Mouse (Mus musculus) ES-Bruce4 (cell line): Measurements from ENCODE around the gene Amdhd1. TPM values are rescaled to one million over a fixed set of nuclear protein-coding genes. Genes with fewer than 3 reads are reported as not detected.

Experiments used
- H3K27ac ChIP-seq: 2 replicates; pipeline ENCODE4 v1.5.1; 2012; ENCODE audit warnings: low read length, inconsistent platforms; ENCODE audit not compliant: insufficient read depth
- H3K27me3 ChIP-seq: 2 replicates; pipeline ENCODE4 v1.6.1; 2012; ENCODE audit warnings: mild to moderate bottlenecking, low read length, inconsistent platforms; ENCODE audit not compliant: control insufficient read depth, poor library complexity, insufficient read depth, severe bottlenecking
- H3K36me3 ChIP-seq: 2 replicates; pipeline ENCODE4 v1.6.1; 2012; ENCODE audit warnings: inconsistent platforms, mild to moderate bottlenecking, low read length, moderate library complexity; ENCODE audit not compliant: control insufficient read depth, poor library complexity, insufficient read depth, severe bottlenecking
- H3K4me1 ChIP-seq: one replicate; pipeline ENCODE4 v1.8.1; 2011; ENCODE audit warnings: low read length; ENCODE audit not compliant: control insufficient read depth, insufficient read depth
- H3K4me3 ChIP-seq: 2 replicates; pipeline ENCODE4 v1.5.1; 2011; ENCODE audit warnings: low read depth, mild to moderate bottlenecking, low read length
- H3K9ac ChIP-seq: 2 replicates; pipeline ENCODE4 v1.6.1; 2012; ENCODE audit warnings: low read depth, mild to moderate bottlenecking, inconsistent platforms; ENCODE audit not compliant: poor library complexity, severe bottlenecking
- H3K9me3 ChIP-seq: replicated peaks from 2 replicates; pipeline ENCODE4 v1.6.1; 2012; ENCODE audit warnings: mild to moderate bottlenecking, low read length, inconsistent platforms; ENCODE audit not compliant: control insufficient read depth, poor library complexity, insufficient read depth, severe bottlenecking
- CTCF ChIP-seq: IDR thresholded peaks from one replicate; pipeline ENCODE4 v1.8.1; 2011; ENCODE audit warnings: low read depth, low read length
- EP300 ChIP-seq: IDR thresholded peaks from 2 replicates; pipeline ENCODE4 v1.6.1; 2011; ENCODE audit warnings: low read depth, low read length; ENCODE audit not compliant: insufficient read depth
- POLR2A ChIP-seq: IDR thresholded peaks from one replicate; pipeline ENCODE4 v1.8.1; 2011; ENCODE audit warnings: low read length; ENCODE audit not compliant: insufficient read depth
- polyA plus RNA-seq: library from polyadenylated mRNA; stranded (reverse); fragments of >200 nt; gene quantifications from 2 replicates; pipeline ENCODE4 v1.2.4, GENCODE M21; 2011; ENCODE audit warnings: low read depth; ENCODE audit not compliant: missing spikeins, insufficient read depth, insufficient read length

The Amdhd1 gene
- polyA plus RNA-seq, 1 experiment: not detected

DNA sequence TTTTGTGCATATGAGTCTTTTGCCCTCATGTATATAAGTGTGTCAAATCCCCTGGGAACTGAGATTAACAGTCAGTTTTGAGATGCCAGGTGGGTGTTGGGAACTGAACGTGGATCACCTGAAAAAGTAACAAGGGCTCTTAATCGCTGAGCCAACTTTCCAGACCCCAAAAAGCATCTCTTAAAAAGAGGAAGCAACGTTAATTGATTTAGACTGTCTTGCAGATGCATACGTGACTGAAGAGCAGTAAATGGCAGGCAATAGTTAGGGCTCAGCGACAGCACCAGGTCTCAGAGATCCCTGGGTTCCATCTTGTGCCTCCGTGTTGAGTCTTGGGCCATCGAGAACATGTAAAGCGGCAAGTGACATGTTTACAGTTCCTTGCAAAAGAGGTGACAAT, 12.8 kb upstream of the Amdhd1 start:
- Histone ChIP-seq H3K4me3 (no peak overlapping the region), H3K36me3 (no peaks in the 10 kb centered on the region), H3K9me3 (no peaks in the 10 kb centered on the region), H3K27ac (no peak overlapping the region), H3K27me3 (no peaks in the 10 kb centered on the region), H3K9ac (no peak overlapping the region), H3K4me1 (peaks cover 2% of the 10 kb centered on the region)
- no peak for TF ChIP-seq EP300
- no peak for TF ChIP-seq POLR2A
- TF ChIP-seq CTCF: no peak

DNA sequence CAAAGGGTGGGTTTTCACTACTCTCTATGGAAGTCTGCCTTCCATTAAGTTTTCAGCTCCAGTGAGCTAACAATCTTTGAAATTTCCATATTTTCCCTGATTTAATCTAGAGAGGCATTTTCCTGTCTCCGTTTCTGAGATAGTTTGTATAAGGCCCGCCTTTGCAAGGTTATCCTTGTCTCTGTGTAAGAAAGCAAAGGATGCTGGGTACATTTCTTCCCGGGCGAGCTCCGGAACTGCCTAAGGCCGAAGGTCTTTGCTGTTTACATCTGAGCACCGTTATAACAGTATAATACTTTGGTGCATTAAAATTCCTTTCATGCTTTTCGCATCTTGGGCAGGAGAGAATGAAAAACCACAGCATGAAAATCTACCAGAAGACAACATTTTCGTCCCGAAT, 10.0 kb upstream of the Amdhd1 start:
- Histone ChIP-seq H3K4me1 (no peaks in the 10 kb centered on the region), H3K27me3 (no peaks in the 10 kb centered on the region), H3K9me3 (no peaks in the 10 kb centered on the region), H3K4me3 (no peak overlapping the region), H3K9ac (no peak overlapping the region), H3K36me3 (no peaks in the 10 kb centered on the region), H3K27ac (no peak overlapping the region)
- TF ChIP-seq POLR2A: no peak
- no peak for TF ChIP-seq CTCF
- TF ChIP-seq EP300: no peak

DNA sequence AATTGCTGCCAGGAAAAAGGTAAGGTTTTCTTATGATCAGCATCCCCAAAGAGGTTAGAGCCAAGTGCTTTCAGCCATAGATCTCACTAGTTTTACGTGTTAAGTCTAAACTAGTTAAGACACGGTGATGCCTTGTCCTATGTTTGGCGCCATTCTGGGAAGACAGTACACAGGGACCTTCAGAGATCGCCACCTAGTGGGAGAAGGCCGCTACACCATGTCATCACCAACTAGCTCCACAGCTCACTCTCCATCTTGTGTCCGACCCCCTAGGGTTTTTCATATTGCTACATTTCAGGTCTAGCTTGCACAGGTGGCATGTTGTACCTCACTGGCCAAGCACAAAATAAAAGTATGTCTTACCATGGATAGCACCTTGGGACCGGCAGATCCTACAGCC, 9.2 kb upstream of the Amdhd1 start:
- H3K27ac ChIP-seq: no peak overlapping the region
- TF ChIP-seq CTCF: peak; percentile 94
- TF ChIP-seq POLR2A: no peak
- peak; percentile 36; the same call in 1 of the 2 replicates for TF ChIP-seq EP300

DNA sequence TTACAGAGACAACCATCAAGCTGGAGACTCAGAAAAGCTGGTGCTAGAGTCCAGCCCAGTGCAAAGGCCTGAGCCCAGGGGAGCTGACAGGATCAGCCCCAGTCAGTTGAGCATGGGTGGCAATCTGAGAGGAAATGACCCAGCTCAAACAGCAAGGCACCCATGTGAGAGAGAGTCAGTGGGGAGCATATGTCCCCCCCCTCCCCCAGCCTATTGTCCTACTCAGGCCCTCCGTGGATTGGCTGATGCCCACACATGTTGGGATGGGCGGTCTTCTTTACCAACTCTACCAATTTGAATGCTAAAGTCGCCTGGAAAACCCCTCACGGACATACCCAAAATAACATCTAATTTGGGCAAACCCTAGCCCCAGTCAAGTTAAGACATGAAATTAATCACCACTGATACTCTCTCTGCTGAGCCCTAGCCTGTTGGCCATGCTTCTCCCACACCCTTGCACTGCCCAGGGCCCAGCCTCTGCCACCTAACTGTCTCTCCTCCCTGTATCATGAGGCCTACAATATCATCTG, 8.0 kb upstream of the Amdhd1 start:
- Histone ChIP-seq H3K4me3 (no peak overlapping the region), H3K4me1 (no peaks in the 10 kb centered on the region), H3K27me3 (no peaks in the 10 kb centered on the region), H3K27ac (no peak overlapping the region), H3K9ac (no peak overlapping the region), H3K9me3 (no peaks in the 10 kb centered on the region), H3K36me3 (no peaks in the 10 kb centered on the region)
- TF ChIP-seq CTCF: no peak
- no peak for TF ChIP-seq POLR2A
- no peak for TF ChIP-seq EP300

More for the DNA sequence above, 9.2 kb upstream of the Amdhd1 start:
- Histone ChIP-seq H3K9ac (no peak overlapping the region), H3K27me3 (no peaks in the 10 kb centered on the region), H3K9me3 (no peaks in the 10 kb centered on the region), H3K4me1 (no peaks in the 10 kb centered on the region), H3K4me3 (no peak overlapping the region), H3K36me3 (no peaks in the 10 kb centered on the region)

DNA sequence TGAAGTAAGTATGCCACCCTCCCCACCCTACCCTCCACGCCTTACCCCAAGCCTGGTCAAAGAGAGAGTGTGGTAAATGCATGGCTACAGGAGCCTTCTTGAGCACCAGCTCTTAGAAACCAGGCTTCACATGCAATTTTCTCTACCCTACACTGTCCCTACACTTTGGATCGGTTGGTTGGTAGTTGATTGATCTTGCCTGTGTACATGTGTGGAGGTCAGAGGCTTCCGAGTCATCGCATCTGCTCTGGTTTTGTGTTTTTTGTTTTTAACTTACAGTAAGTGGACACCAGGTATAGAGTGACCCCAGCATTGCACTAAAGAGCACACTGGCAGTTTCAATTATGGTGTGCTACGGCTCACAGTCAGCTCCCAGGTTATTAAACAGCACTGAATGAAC, 4.3 kb upstream of the Amdhd1 start:
- no peak for TF ChIP-seq EP300
- TF ChIP-seq POLR2A: no peak
- no peak for TF ChIP-seq CTCF
- no peaks in the 10 kb centered on the region for H3K27me3 ChIP-seq
- no peak overlapping the region for H3K27ac ChIP-seq
- no peaks in the 10 kb centered on the region for H3K36me3 ChIP-seq
- H3K9me3 ChIP-seq: no peaks in the 10 kb centered on the region
- H3K4me3 ChIP-seq: no peak overlapping the region
- H3K4me1 ChIP-seq: no peaks in the 10 kb centered on the region
- no peak overlapping the region for H3K9ac ChIP-seq

DNA sequence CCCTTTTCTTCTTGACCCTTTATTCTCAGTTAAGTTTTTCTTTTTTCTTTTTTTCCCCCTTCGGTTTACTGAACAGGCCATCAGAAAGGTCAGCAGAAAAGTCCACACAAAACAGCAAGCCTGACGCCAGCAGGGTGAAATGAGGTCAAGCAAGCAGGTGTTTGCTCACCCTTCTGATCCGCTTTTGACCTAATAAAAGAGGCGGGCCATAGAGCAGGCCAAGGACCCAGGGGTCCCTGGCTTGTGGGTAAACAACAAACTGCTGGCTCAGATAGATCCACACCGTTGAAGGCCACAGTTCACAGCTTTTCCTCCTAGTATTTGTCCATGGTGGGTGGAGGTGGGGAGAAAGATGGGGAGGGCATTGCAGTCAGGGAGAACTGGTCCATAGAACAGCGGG, 3.3 kb upstream of the Amdhd1 start:
- Histone ChIP-seq H3K9ac (no peak overlapping the region), H3K27me3 (no peaks in the 10 kb centered on the region), H3K4me3 (no peak overlapping the region), H3K4me1 (no peaks in the 10 kb centered on the region), H3K27ac (no peak overlapping the region), H3K36me3 (no peaks in the 10 kb centered on the region), H3K9me3 (no peaks in the 10 kb centered on the region)
- TF ChIP-seq CTCF (no peak), POLR2A (no peak), EP300 (no peak)
